Mouse (Mus musculus) central nervous system, embryonic 14 days (tissue): ENCODE measurements around the gene Trpc5os. TPM values are rescaled to one million over a fixed set of nuclear protein-coding genes. Genes with fewer than 3 reads are reported as not detected.

Experiments used
- polyA plus RNA-seq: library from polyadenylated mRNA; depleted of rRNA; stranded (reverse); fragments of >200 nt; gene quantifications from 2 replicates; pipeline ENCODE4 v1.2.3, GENCODE M21; 2012; rRNA removed

Gene Trpc5os
- 0.06 TPM in 1 of 2 replicates, not detected in the other for polyA plus RNA-seq

GRCm38 (mm10) chrX:144456281-144456680 lies at the start of gene Trpc5os:
Gene Trpc5os (plus strand): TSS chrX:144456581.

Other genes with a start within 250 kb of the Trpc5os start
- 20.4 and 23.1 TPM in 2 replicates for gene Alg13, start 138.8 kb upstream of the Trpc5os start, polyA plus RNA-seq
- gene Trpc5, start 231.6 kb downstream of the Trpc5os start, polyA plus RNA-seq: 1.0 and 1.3 TPM in 2 replicates
- gene Rtl4, start 232.3 kb downstream of the Trpc5os start, polyA plus RNA-seq: 0.32 and 0.55 TPM in 2 replicates